In genomic region chr2:168230026-168230728, GRCm38 (mm10) we compare ENCODE assay signal across 7 mouse cellular contexts. TPM values are rescaled to one million over a fixed set of nuclear protein-coding genes. Genes with fewer than 3 reads are reported as not detected.
DNase-seq lines count a peak whose midpoint lies in the region; ATAC-seq and TF ChIP-seq lines count a peak whose summit lies in the region.

Gene Gm20716 (minus strand): TSS chr2:168230364.
Gene Dpm1 (minus strand): TSS chr2:168230591.
Gene Mocs3 (plus strand): TSS chr2:168230622.

- ATAC-seq in intestine, embryonic 16.5 days, result peak; percentile 88
- ATAC-seq in midbrain, embryonic 12.5 days (ENCODE audit: low FRiP score, low read depth), result peak; percentile 89

- H3K36me3 ChIP-seq in intestine, embryonic 16.5 days (ENCODE audit: control insufficient read depth, insufficient read depth, low read length), result 0 out of 2 replicates have a peak, but pooled peaks cover 8% of the 10 kb centered on the region
- peaks cover 34% of the 10 kb centered on the region for H3K36me3 ChIP-seq in midbrain, embryonic 12.5 days
- H3K36me3 ChIP-seq in small intestine, adult 2 months (ENCODE audit: control insufficient read depth, insufficient read depth, low read length), result peaks cover 20% of the 10 kb centered on the region

- H3K9ac ChIP-seq in intestine, embryonic 16.5 days (ENCODE audit: low read depth, low read length), result peak within 1 kb of the TSS; percentile 94
- peak within 1 kb of the TSS; percentile 97 for H3K9ac ChIP-seq in midbrain, embryonic 12.5 days (replicated peaks)

- DNase-seq in adrenal gland, adult 2 months, result peak; percentile 91
- peak; percentile 75 for DNase-seq in embryo, embryonic 11.5 days (ENCODE audit: low read depth, low spot score)
- DNase-seq in gastrocnemius, postnatal 4 days (ENCODE audit: low spot score in 2 of 2), result peak; percentile 63 to 86
- DNase-seq in left cerebral cortex, postnatal 4 days, result peak; percentile 81

- H3K27ac ChIP-seq in intestine, embryonic 16.5 days (ENCODE audit: low read length), result peak within 1 kb of the TSS; percentile 83
- peak within 1 kb of the TSS; percentile 91 for H3K27ac ChIP-seq in midbrain, embryonic 12.5 days (replicated peaks)
- peak within 1 kb of the TSS; percentile 94 for H3K27ac ChIP-seq in small intestine, adult 2 months (ENCODE audit: insufficient read depth, low read depth, low read length)

- peak within 1 kb of the TSS; percentile 98 for H3K4me2 ChIP-seq in intestine, embryonic 16.5 days (ENCODE audit: low read depth, low read length)
- H3K4me2 ChIP-seq in midbrain, embryonic 12.5 days (replicated peaks), result peak within 1 kb of the TSS; percentile 100

- H3K27me3 ChIP-seq in intestine, embryonic 16.5 days (replicated peaks; ENCODE audit: control insufficient read depth, insufficient read depth, low read length), result no peaks in the 10 kb centered on the region
- H3K27me3 ChIP-seq in midbrain, embryonic 12.5 days, result no peaks in the 10 kb centered on the region
- no peaks in the 10 kb centered on the region for H3K27me3 ChIP-seq in small intestine, adult 2 months (ENCODE audit: control insufficient read depth, insufficient read depth, low read length)

- no peak for TF ChIP-seq CTCF in small intestine, adult 2 months (IDR thresholded peaks at IDR 0.05; ENCODE audit: extremely low read depth, insufficient read length, insufficient replicate concordance, low read depth, low read length)

- WGBS in intestine, embryonic 16.5 days, result under 1% methylated on average over 66 of the region's 73 CpGs
- WGBS in midbrain, embryonic 12.5 days, result under 1% methylated on average over 73 of the region's 73 CpGs
- under 1% methylated on average over 73 of the region's 73 CpGs for WGBS in small intestine, adult 2 months

- intact Hi-C loops in left cerebral cortex, postnatal 4 days (cut with DNase I), result no loop called here

- no peaks in the 10 kb centered on the region for H3K9me3 ChIP-seq in intestine, embryonic 16.5 days (ENCODE audit: control insufficient read depth, low read length)
- H3K9me3 ChIP-seq in midbrain, embryonic 12.5 days, result no peaks in the 10 kb centered on the region

- TF ChIP-seq POLR2A in small intestine, adult 2 months (IDR thresholded peaks at IDR 0.05; ENCODE audit: low read depth, low read length), result peak; percentile 73

- H3K4me1 ChIP-seq in intestine, embryonic 16.5 days (ENCODE audit: control insufficient read depth, insufficient read depth, low read length), result peaks cover 30% of the 10 kb centered on the region
- peaks cover 28% of the 10 kb centered on the region for H3K4me1 ChIP-seq in midbrain, embryonic 12.5 days
- peaks cover 6% of the 10 kb centered on the region for H3K4me1 ChIP-seq in small intestine, adult 2 months (ENCODE audit: control insufficient read depth, insufficient read depth, insufficient read length, low read length)

- H3K4me3 ChIP-seq in intestine, embryonic 16.5 days (ENCODE audit: low read length), result peak within 1 kb of the TSS; percentile 85
- H3K4me3 ChIP-seq in midbrain, embryonic 12.5 days, result peak within 1 kb of the TSS; percentile 100
- peak within 1 kb of the TSS; percentile 82 for H3K4me3 ChIP-seq in small intestine, adult 2 months (ENCODE audit: low read depth, low read length)

RNA-seq across cellular contexts. Expression of gene Gm20716, which starts in this region (rescaled TPM):
- 10 to 100 TPM; 26.1 to 27.0 TPM for total RNA-seq in adrenal gland, adult 2 months (2021)
- polyA plus RNA-seq in adrenal gland, adult 2 months (2012; rRNA removed), result not detected in 2 replicates
- 10 to 100 TPM; 23.3 to 26.0 TPM for total RNA-seq in gastrocnemius, postnatal 4 days (2021)
- polyA plus RNA-seq in intestine, embryonic 16.5 days (2015; fragmentation: Nextera tagmentation; extraction: Ambion mirVana), result 8.5 and 10.2 TPM in 2 replicates
- 10 to 100 TPM; 28.5 to 33.7 TPM for total RNA-seq in left cerebral cortex, postnatal 4 days (2021)
- polyA plus RNA-seq in midbrain, embryonic 12.5 days (2016; fragmentation: Nextera tagmentation; extraction: Ambion mirVana), result 23.6 and 24.7 TPM in 2 replicates
- not detected in 2 replicates for polyA plus RNA-seq in small intestine, adult 2 months (2012; rRNA removed)

RNA-seq across cellular contexts. Expression of gene Dpm1, which starts in this region (rescaled TPM):
- 100 to 1,000 TPM; 133 to 138 TPM for total RNA-seq in adrenal gland, adult 2 months (2021)
- 19.3 and 24.8 TPM in 2 replicates for polyA plus RNA-seq in adrenal gland, adult 2 months (2012; rRNA removed)
- 10 to 100 TPM; 61.7 to 63.9 TPM for total RNA-seq in gastrocnemius, postnatal 4 days (2021)
- polyA plus RNA-seq in intestine, embryonic 16.5 days (2015; fragmentation: Nextera tagmentation; extraction: Ambion mirVana), result 84.8 and 99.3 TPM in 2 replicates
- 10 to 100 TPM; 29.7 to 41.5 TPM for total RNA-seq in left cerebral cortex, postnatal 4 days (2021)
- 87.5 and 99.0 TPM in 2 replicates for polyA plus RNA-seq in midbrain, embryonic 12.5 days (2016; fragmentation: Nextera tagmentation; extraction: Ambion mirVana)
- 12.9 and 26.2 TPM in 2 replicates for polyA plus RNA-seq in small intestine, adult 2 months (2012; rRNA removed)

RNA-seq across cellular contexts. Expression of gene Mocs3, which starts in this region (rescaled TPM):
- total RNA-seq in adrenal gland, adult 2 months (2021), result 10 to 100 TPM; 11.6 to 16.6 TPM
- polyA plus RNA-seq in adrenal gland, adult 2 months (2012; rRNA removed), result 70.8 and 82.0 TPM in 2 replicates
- total RNA-seq in gastrocnemius, postnatal 4 days (2021), result 1 to 10 TPM; 5.4 to 6.1 TPM
- polyA plus RNA-seq in intestine, embryonic 16.5 days (2015; fragmentation: Nextera tagmentation; extraction: Ambion mirVana), result 3.4 and 5.9 TPM in 2 replicates
- total RNA-seq in left cerebral cortex, postnatal 4 days (2021), result 10 to 100 TPM; 15.5 to 17.7 TPM
- polyA plus RNA-seq in midbrain, embryonic 12.5 days (2016; fragmentation: Nextera tagmentation; extraction: Ambion mirVana), result 11.3 and 11.7 TPM in 2 replicates
- polyA plus RNA-seq in small intestine, adult 2 months (2012; rRNA removed), result 31.2 and 47.1 TPM in 2 replicates

Comparison
In these comparisons a context has a peak if more than half of its experiments do, and no peak if none do; other contexts are left out.
1. Peak in every context shown above with its lines: DNase-seq, ATAC-seq, H3K4me3 ChIP-seq and H3K27ac ChIP-seq.